Mouse (Mus musculus) ES-CJ7 (cell line): ENCODE data around the gene Phf24.

Experiments used
- DNase-seq: peaks from one replicate; pipeline ENCODE4 v3.0.0; 2011; ENCODE audit warnings: low read depth, low spot score

Gene Phf24

GRCm38 (mm10) chr4:42913391-42913790 lies 3.1 kb upstream of the Phf24 start:
- no peak for DNase-seq

- no peak for DNase-seq
Measured at GRCm38 (mm10) chr4:42915311-42915710, 1.1 kb upstream of the Phf24 start.

GRCm38 (mm10) chr4:42915966-42916365 lies 494 bp upstream of the Phf24 start:
- DNase-seq, result no peak

GRCm38 (mm10) chr4:42917402-42917774 lies 928 bp downstream of the Phf24 start:
- no peak for DNase-seq

- DNase-seq, result no peak
Measured at GRCm38 (mm10) chr4:42920726-42921125, 4.3 kb downstream of the Phf24 start.

- DNase-seq, result no peak
Measured at GRCm38 (mm10) chr4:42921536-42921935, 5.1 kb downstream of the Phf24 start.

GRCm38 (mm10) chr4:42922056-42922455 lies 5.6 kb downstream of the Phf24 start:
- DNase-seq, result no peak

- no peak for DNase-seq
Measured at GRCm38 (mm10) chr4:42922461-42922860, 6.0 kb downstream of the Phf24 start.

- no peak for DNase-seq
Measured at GRCm38 (mm10) chr4:42924095-42924710, 7.7 kb downstream of the Phf24 start.

GRCm38 (mm10) chr4:42928209-42928608 lies 11.7 kb downstream of the Phf24 start:
- DNase-seq, result peak; percentile 56

GRCm38 (mm10) chr4:42928952-42929351 lies 12.5 kb downstream of the Phf24 start:
- DNase-seq, result no peak

GRCm38 (mm10) chr4:42932229-42932969 lies 15.9 kb downstream of the Phf24 start:
- no peak for DNase-seq

- peak; percentile 69 for DNase-seq
Measured at GRCm38 (mm10) chr4:42933630-42934029, 17.2 kb downstream of the Phf24 start.

- DNase-seq, result no peak
Measured at GRCm38 (mm10) chr4:42941396-42941795, 24.9 kb downstream of the Phf24 start.

GRCm38 (mm10) chr4:42943341-42943740 lies 26.9 kb downstream of the Phf24 start:
- DNase-seq, result no peak

GRCm38 (mm10) chr4:42944185-42944584 lies 27.7 kb downstream of the Phf24 start:
- no peak for DNase-seq

GRCm38 (mm10) chr4:42945043-42945442 lies 28.6 kb downstream of the Phf24 start:
- peak; percentile 44 for DNase-seq

- no peak for DNase-seq
Measured at GRCm38 (mm10) chr4:42945445-42945844, 29.0 kb downstream of the Phf24 start.

GRCm38 (mm10) chr4:42945952-42946351 lies 29.5 kb downstream of the Phf24 start:
- DNase-seq, result peak; percentile 60

GRCm38 (mm10) chr4:42946733-42947290 lies 30.4 kb downstream of the Phf24 start:
- DNase-seq, result no peak

- DNase-seq, result no peak
Measured at GRCm38 (mm10) chr4:42948527-42948926, 32.1 kb downstream of the Phf24 start.

GRCm38 (mm10) chr4:42949051-42949675 lies 32.7 kb downstream of the Phf24 start:
- DNase-seq, result no peak

GRCm38 (mm10) chr4:42949676-42950051 lies 33.2 kb downstream of the Phf24 start, which contains the start of gene Dnajb5:
Dnajb5 (plus strand) TSS chr4:42949814.
- DNase-seq, result peak; percentile 99
